Mouse (Mus musculus): ENCODE data around the gene Olfr1234. TPM values are rescaled to one million over a fixed set of nuclear protein-coding genes. Genes with fewer than 3 reads are reported as not detected.

Gene Olfr1234
- total RNA-seq (2023), result not detected in 2 replicates

GRCm38 (mm10) chr2:89364765-89365164 lies at the start of gene Olfr1234:
Gene Olfr1234, minus strand, starts transcription at chr2:89364865.

GRCm38 (mm10) chr2:89409576-89409975 lies 44.9 kb upstream of the Olfr1234 start, which contains the start of gene Olfr1238:
Gene Olfr1238, minus strand, starts transcription at chr2:89409676.

GRCm38 (mm10) chr2:89342298-89342697 lies 22.4 kb downstream of the Olfr1234 start, which contains the start of gene Olfr1233:
Gene Olfr1233, minus strand, starts transcription at chr2:89342398.

GRCm38 (mm10) chr2:89329575-89329974 lies 35.1 kb downstream of the Olfr1234 start, which contains the start of gene Olfr1232:
Gene Olfr1232, minus strand, starts transcription at chr2:89329675.

Other genes starting within 250 kb of the Olfr1234 start
- gene Olfr1221, start 247.6 kb downstream of the Olfr1234 start, total RNA-seq (2023), result not detected in 2 replicates
- not detected in 2 replicates for gene Olfr1222, start 231.8 kb downstream of the Olfr1234 start, total RNA-seq (2023)
- not detected in 2 replicates for gene Olfr1223, start 213.3 kb downstream of the Olfr1234 start, total RNA-seq (2023)
- gene Olfr1224-ps1, start 200.8 kb downstream of the Olfr1234 start, total RNA-seq (2023), result not detected in 2 replicates
- not detected in 2 replicates for gene Olfr1225, start 190.2 kb downstream of the Olfr1234 start, total RNA-seq (2023)
- not detected in 2 replicates for gene Olfr1226, start 164.8 kb downstream of the Olfr1234 start, total RNA-seq (2023)
- gene Olfr1228, start 110.8 kb downstream of the Olfr1234 start, total RNA-seq (2023), result not detected in 2 replicates
- not detected in 2 replicates for gene Olfr1229, start 76.9 kb downstream of the Olfr1234 start, total RNA-seq (2023)
- not detected in 2 replicates for gene Olfr1230, start 67.6 kb downstream of the Olfr1234 start, total RNA-seq (2023)
- gene Olfr1231, start 57.8 kb downstream of the Olfr1234 start, total RNA-seq (2023), result not detected in 2 replicates
- gene Olfr1232, start 35.2 kb downstream of the Olfr1234 start, total RNA-seq (2023), result not detected in 2 replicates
- not detected in 2 replicates for gene Olfr1233, start 22.5 kb downstream of the Olfr1234 start, total RNA-seq (2023)
- not detected in 2 replicates for gene Olfr1238, start 44.8 kb upstream of the Olfr1234 start, total RNA-seq (2023)
- not detected in 2 replicates for gene Olfr1239, start 55.5 kb upstream of the Olfr1234 start, total RNA-seq (2023)
- not detected in 2 replicates for gene Olfr1240, start 78.1 kb upstream of the Olfr1234 start, total RNA-seq (2023)
- gene Olfr1241, start 122.3 kb upstream of the Olfr1234 start, total RNA-seq (2023), result not detected in 2 replicates
- not detected in 2 replicates for gene Olfr1242, start 133.5 kb upstream of the Olfr1234 start, total RNA-seq (2023)
- gene Olfr1243, start 166.6 kb upstream of the Olfr1234 start, total RNA-seq (2023), result not detected in 2 replicates
- gene Olfr1245, start 213.6 kb upstream of the Olfr1234 start, total RNA-seq (2023), result not detected in 2 replicates
- not detected in 2 replicates for gene Olfr1246, start 228.3 kb upstream of the Olfr1234 start, total RNA-seq (2023)
- 0.20 and 0.51 TPM in 2 replicates for gene Olfr1247, start 249.3 kb upstream of the Olfr1234 start, total RNA-seq (2023)

All from neutrophil, adult 65 days (primary cell).